Mouse (Mus musculus) right cerebral cortex, postnatal 25 days (tissue): ENCODE results near the gene Gm3317.
"Not testable (repeated sequence)": the region's sequence is repeated elsewhere in the genome, so short reads cannot be mapped to it uniquely, and the experiment has no call there.

Source experiments
- DNase-seq: peaks from one replicate; pipeline ENCODE4 v3.0.0; 2022

Gene Gm3317

DNA sequence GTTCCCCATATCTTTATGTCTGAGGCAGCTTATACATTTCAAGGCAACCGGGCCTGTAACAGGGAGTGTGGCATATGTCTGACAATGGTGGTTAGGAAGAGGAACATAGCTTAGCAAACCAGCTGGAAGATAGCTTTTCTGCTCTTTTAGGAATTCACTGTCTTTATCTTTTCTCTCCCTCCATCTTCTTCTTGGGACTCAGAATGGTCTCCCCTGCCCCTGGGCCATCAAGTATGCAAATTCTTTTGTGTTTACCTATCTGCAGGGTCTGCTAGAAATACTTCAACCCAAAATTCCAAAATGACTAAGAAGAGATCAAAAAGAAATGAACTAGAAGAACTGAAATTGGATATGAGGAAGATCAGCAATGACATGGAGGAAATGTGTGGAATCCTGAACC lies at the start of gene Gm3317:
TSS of gene Gm3317 (plus strand) at position 301 of the 400 bp plus-strand sequence.
- DNase-seq = not testable (repeated sequence)

DNA sequence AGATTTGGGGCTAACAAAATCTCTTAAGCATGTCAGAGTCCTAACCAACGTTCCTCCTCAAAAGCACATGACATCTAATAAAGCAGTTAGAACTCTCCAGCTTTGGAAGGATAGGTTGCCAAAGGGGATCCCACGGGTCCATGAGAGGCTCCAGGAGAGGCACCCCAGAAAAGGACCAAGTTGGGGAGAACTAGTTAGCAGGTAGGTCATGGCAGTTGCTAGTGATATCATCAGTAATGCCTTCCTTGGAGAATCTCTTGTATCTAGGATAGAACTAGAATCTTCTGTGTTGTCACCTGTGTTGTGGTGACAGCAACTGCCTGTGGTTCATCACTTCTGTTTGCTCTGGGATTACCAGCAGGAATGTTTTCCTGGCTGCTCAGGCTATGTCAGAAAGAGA lies 33.1 kb upstream of the Gm3317 start, which contains the start of gene Gm8279:
TSS of gene Gm8279 (plus strand) at position 301 of the 400 bp plus-strand sequence.
- not testable (repeated sequence) for DNase-seq

GRCm38 (mm10) chr14:5185493-5185892 lies 21.2 kb downstream of the Gm3317 start, which contains the start of gene Gm8271:
Gene Gm8271 (plus strand): TSS chr14:5185793.
- not testable (repeated sequence) for DNase-seq
